In the genomic region with DNA sequence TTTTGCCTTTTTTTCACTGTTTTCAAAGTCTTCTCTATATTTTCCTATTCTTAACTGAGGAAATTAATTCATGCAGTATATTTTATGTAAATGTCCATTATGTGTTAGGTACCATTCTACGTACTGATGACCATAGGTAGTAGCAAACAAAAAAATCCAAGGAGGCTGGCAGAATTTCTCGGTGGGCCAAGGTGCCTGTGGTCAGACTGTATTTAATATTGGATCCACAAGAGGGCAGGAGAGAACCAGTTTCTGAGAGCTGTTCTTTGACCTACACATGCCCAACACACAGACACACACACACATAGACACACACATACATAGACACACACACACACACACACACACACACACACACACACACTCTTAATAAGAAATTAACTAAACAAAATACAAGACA, we compare ENCODE assay signal across 7 mouse cellular contexts. TPM values are rescaled to one million over a fixed set of nuclear protein-coding genes. Genes with fewer than 3 reads are reported as not detected.
DNase-seq lines count a peak whose midpoint lies in the region; ATAC-seq and TF ChIP-seq lines count a peak whose summit lies in the region.

No protein-coding gene starts in this region.

- H3K27me3 ChIP-seq in G1E (ENCODE audit: insufficient read depth, low read length) = no peaks in the 10 kb centered on the region

- ATAC-seq in G1E (ENCODE audit: extremely low read depth, insufficient number of reproducible peaks, low FRiP score, poor library complexity, severe bottlenecking) = no peak
- no peak for ATAC-seq in erythroid progenitor cell, adult 5-6 weeks (replicated peaks; ENCODE audit: low FRiP score, poor library complexity, severe bottlenecking)

- no peak for TF ChIP-seq POLR2A in brain, embryonic 14.5 days (IDR thresholded peaks at IDR 0.05; ENCODE audit: borderline replicate concordance, extremely low read depth, insufficient read depth, insufficient read length, poor library complexity, severe bottlenecking)

- peak; percentile 58 for TF ChIP-seq CTCF in layer of hippocampus, adult 2 months (conservative IDR thresholded peaks at IDR 0.05)
- TF ChIP-seq CTCF in G1E (IDR thresholded peaks at IDR 0.05; ENCODE audit: low read depth, low read length) = peak; percentile 18; the same call in 1 of the 2 replicates
- peak; percentile 52; the same call in 1 of the 2 replicates for TF ChIP-seq CTCF in brain, embryonic 14.5 days (IDR thresholded peaks at IDR 0.05; ENCODE audit: borderline replicate concordance, extremely low read depth, insufficient read depth, insufficient read length)

- H3K9me3 ChIP-seq in G1E (replicated peaks) = no peaks in the 10 kb centered on the region

- no peak overlapping the region for H3K27ac ChIP-seq in layer of hippocampus, adult 2 months

- peak; percentile 9 to 12 for DNase-seq in layer of hippocampus, adult 2 months (ENCODE audit: low spot score in 2 of 2)
- no peak for DNase-seq in layer of hippocampus, adult 9-10 months (ENCODE audit: low spot score)
- no peak for DNase-seq in G1E (ENCODE audit: low spot score)
- DNase-seq in brain, embryonic 14.5 days (ENCODE audit: low read depth) = peak; percentile 53
- DNase-seq in mesoderm, embryonic 11.5 days (ENCODE audit: low read depth, low spot score) = peak; percentile 39
- DNase-seq in gastrocnemius, postnatal 14 days = no peak

- intact Hi-C loops in gastrocnemius, postnatal 14 days (cut with DNase I; ENCODE audit: low total_unique reads) = no loop called here

- H3K4me3 ChIP-seq in layer of hippocampus, adult 2 months = no peak overlapping the region
- no peak overlapping the region for H3K4me3 ChIP-seq in G1E (ENCODE audit: low read depth, low read length)

- peaks cover 9% of the 10 kb centered on the region for H3K4me1 ChIP-seq in G1E (ENCODE audit: insufficient read depth, low read depth, low read length)

- no peaks in the 10 kb centered on the region for H3K36me3 ChIP-seq in G1E (replicated peaks)

RNA-seq across cellular contexts. Expression of a gene that starts 48.2 kb away (rescaled TPM):
- total RNA-seq in layer of hippocampus, adult 2 months (2021) = 1 to 10 TPM; 6.4 to 6.9 TPM
- total RNA-seq in G1E (2014; fragmentation: Nextera tagmentation) (7.1 and 9.0 TPM in 2 replicates), G1E (2017) (5.0 and 6.5 TPM in 2 replicates)
- polyA plus RNA-seq in G1E (2012) = 0.39 and 1.4 TPM in 2 replicates
- 2.9 and 3.4 TPM in 2 replicates for polyA plus RNA-seq in brain, embryonic 14.5 days (2012; rRNA removed)
- total RNA-seq in erythroid progenitor cell, adult 5-6 weeks (2015; ENCODE audit: low replicate concordance) = 0.72 and 0.84 TPM in 2 replicates
- total RNA-seq in erythroid progenitor cell, adult 5-6 weeks (2017; ENCODE audit: low replicate concordance) = 0.39 and 0.68 TPM in 2 replicates
- 1 to 10 TPM; 3.4 to 3.6 TPM for total RNA-seq in gastrocnemius, postnatal 14 days (2021)

Comparison
In these comparisons a context has a peak if more than half of its experiments do, and no peak if none do; other contexts are left out.
1. DNase-seq: peak in layer of hippocampus, adult 2 months (2 of 2), brain, embryonic 14.5 days (single experiment) and mesoderm, embryonic 11.5 days (single experiment); none in layer of hippocampus, adult 9-10 months (single experiment), G1E (single experiment) and gastrocnemius, postnatal 14 days (single experiment).
2. Peak in every context shown above with its lines, with median percentiles within 50 percentile points of each other: CTCF ChIP-seq.